Mouse (Mus musculus) cerebellum, postnatal 10 days (tissue): ENCODE results near the gene Havcr1.
"Not testable (repeated sequence)": the region's sequence is repeated elsewhere in the genome, so short reads cannot be mapped to it uniquely, and the experiment has no call there.

Experiments
- DNase-seq, 2 experiments: peaks; one replicate each; pipeline ENCODE4 v3.0.0; 2021; ENCODE audit warnings: mixed read lengths in 2 of 2

Gene Havcr1

DNA sequence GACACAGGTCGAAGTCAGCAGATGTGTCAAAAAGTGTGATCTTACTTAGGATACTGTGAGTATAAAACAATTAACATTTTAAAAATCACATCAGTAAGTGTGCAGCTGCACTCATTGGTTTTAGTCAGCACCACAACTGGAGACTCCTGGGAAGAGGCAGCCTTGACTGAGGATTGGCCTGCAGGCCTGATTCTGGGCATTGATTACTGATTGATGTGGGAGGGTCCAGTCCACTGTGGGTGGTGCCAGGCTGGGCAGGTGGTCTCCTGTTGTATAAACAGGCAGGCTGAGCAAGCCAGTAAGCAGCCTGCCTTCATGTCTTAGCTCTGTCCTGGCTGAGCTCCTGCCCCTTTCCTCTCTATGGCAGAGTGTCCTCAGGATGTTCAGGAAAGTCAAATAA, at the start of gene Havcr1:
Havcr1 (plus strand) TSS at position 5 of the 400 bp plus-strand sequence.
- DNase-seq: not testable (repeated sequence)

DNA sequence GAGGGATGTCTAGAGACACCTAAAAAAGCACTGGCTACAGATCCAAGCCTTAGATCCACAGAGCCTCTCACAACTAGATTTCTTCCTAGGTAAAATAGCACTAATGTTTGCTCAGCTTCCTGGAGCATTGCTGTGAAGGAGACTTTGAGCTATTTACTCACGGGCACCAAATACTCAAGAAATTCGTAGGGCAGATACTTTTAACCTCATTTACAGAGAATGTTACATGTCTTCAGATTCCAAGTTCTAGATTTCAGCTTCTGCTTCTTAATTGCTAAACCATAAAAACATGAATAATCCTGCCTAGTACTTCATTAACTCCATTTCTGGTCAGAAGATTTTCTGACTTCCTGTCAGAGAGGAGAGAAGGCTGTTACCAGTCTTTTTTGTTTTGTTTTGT, 44.7 kb upstream of the Havcr1 start:
- DNase-seq: no peak

GRCm38 (mm10) chr11:46695849-46696248, 39.0 kb upstream of the Havcr1 start:
- not testable (repeated sequence) for DNase-seq

GRCm38 (mm10) chr11:46697433-46698277, 37.2 kb upstream of the Havcr1 start:
- DNase-seq: no peak

GRCm38 (mm10) chr11:46698278-46698655, 36.6 kb upstream of the Havcr1 start:
- DNase-seq: no peak

- DNase-seq: no peak
These were observed 36.0 kb upstream of the Havcr1 start for GRCm38 (mm10) chr11:46698830-46699229.

GRCm38 (mm10) chr11:46706664-46707356, 28.1 kb upstream of the Havcr1 start, which contains the start of gene Timd2:
Gene Timd2, minus strand, starts transcription at chr11:46707061.
- DNase-seq: no peak

DNA sequence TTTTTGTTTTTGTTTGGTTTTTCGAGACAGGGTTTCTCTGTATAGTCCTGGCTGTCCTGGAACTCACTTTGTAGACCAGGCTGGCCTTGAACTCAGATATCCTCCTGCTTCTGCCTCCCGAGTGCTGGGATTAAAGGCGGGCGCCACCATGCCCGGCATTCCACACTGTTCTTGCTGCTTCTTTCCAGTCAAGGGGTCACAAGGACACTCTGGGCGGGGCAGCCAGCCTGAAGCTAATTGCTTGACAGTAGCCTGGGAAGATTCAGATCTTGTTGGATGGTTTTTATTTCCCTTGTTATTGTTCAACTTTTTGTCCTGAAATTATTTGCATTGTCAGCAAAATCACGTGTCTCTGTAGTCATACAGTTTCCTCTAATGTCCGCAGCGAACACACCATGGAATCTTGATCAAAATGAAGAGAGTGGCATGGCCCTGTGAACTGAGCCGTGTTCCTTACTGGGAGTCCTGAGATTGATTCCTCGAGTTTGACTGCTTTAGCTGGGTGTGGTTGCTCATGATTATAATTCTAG, 3.3 kb upstream of the Havcr1 start:
- DNase-seq: no peak

DNA sequence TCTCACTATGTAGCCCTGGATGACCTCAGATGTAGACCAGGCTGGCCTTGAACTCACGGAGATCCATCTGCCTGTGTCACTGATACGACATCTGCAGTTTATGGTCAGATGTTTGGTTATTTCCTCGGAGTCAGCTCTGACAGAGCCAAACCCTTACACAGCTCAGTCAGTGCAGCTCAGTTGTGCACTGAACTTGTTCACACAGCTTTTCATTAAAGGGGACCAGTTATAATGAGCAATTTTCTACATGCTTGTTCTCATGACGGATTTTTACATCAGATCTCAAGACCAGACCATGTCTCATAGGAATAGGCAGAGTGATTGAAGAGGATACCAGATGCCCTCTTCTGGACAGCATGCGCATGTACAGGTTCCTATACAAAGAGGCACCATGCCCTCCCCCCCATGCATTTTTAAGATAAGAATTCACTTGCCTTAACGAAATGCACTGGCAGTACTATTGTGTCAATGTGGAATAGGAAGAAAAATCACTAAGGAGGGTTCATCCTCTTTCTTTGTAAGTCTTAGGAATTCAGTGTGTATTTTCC, 1.6 kb upstream of the Havcr1 start:
- DNase-seq: peak; percentile 6 to 12

DNA sequence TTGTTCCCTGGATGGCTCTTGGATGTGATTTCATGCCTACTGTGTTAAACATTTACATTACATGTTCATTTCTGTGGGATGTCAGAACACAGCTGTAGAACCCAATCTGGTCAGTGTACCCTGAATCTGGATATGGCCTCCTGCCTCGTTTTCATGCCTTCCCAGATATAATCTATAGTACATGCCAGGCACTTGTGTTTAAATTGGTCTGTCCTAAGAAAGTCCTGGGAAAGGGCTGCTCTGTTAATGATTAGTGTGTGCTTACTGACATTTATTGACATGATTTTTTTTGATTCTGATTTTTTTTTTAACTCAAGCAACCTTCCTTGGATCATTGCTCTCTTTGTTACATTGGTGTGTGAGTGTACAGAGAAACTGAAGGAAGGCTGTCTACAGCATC, 263 bp upstream of the Havcr1 start:
- no peak for DNase-seq

- no peak for DNase-seq
These were observed 4.6 kb downstream of the Havcr1 start for GRCm38 (mm10) chr11:46739501-46739900.

DNA sequence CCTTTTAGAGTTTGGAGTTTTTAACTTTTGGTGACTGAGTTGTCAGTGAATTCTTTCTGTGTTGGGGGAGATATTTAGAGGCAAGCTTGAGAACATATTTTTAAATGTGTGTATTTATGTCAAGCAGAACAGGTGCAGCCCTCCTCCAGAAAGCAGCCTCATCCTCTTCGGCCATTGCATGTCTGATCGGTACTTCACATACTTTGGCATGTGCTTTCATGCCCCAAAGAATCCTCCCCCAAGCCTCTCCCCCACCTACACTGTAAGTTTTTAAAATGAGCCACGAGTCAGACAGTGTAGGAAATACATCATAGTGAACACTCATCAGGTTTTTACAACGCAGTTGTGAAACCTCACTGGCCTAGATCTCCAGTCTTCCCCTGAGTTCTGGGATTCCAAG, 6.0 kb downstream of the Havcr1 start:
- DNase-seq: no peak

- DNase-seq: no peak
These were observed 6.8 kb downstream of the Havcr1 start for GRCm38 (mm10) chr11:46741716-46742115.

DNA sequence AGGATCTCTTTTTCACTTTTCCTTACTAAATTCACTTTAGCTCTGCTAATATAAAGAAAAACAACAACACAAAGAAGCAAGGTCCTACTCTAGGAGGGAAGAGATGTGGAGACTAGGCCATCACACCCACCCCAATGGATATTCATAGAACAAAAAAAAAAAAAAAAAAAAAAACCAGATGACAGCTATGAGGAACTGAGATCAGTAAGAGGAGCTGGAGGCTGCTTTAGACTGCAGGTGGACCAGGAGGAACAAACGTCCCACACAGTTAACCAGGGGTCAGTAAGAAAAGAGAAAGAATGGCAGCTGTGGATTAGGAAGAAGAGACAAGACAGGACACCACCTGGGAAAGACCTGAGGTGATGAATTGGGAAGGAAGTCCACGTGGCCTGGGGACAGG, 13.1 kb downstream of the Havcr1 start:
- no peak for DNase-seq

GRCm38 (mm10) chr11:46753662-46754061, 18.8 kb downstream of the Havcr1 start:
- DNase-seq: no peak

DNA sequence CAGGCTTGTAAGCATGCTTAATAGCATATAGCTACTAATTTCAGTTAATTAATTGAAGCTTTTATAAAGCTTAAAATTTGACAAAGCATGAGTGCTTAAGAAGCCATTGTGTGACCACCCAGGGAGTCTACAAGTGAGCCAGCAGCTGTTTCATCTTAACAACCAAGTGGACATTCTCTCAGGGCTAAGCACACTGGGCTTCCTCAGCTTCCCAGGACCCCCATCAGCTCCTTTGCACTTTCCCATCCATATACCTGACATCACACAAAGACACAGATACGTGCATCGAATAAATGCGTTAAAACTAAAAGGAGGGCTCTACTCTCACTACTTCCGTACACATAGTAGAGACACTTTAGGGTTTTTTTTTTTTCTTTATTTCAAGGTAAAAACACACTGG, 19.8 kb downstream of the Havcr1 start:
- DNase-seq: no peak

- DNase-seq: not testable (repeated sequence)
These were observed 20.8 kb downstream of the Havcr1 start for GRCm38 (mm10) chr11:46755714-46756113.

GRCm38 (mm10) chr11:46776879-46777278, 42.0 kb downstream of the Havcr1 start:
- no peak for DNase-seq

GRCm38 (mm10) chr11:46779811-46780210, 44.9 kb downstream of the Havcr1 start:
- DNase-seq: peak in 1 of 2 experiments; percentile 1

DNA sequence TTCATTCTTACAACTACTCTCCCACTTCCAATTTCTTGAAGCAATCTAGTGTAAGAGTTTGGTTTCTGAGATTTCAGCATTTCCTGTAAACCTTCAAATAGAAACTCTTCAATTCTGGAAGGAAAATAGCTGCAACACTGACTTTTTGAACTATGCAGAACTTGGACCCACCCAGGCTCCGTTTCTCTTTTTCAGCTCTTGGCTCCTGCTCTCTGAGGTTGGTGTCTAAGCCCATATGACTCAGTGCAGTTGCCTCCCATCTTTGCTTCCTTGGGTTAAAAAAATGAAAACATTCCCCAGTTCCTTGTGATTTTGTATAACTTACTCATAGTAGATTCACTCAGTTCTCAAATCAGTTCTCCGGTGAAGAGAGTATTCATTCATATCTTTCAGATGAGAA, 69.6 kb downstream of the Havcr1 start:
- no peak for DNase-seq

DNA sequence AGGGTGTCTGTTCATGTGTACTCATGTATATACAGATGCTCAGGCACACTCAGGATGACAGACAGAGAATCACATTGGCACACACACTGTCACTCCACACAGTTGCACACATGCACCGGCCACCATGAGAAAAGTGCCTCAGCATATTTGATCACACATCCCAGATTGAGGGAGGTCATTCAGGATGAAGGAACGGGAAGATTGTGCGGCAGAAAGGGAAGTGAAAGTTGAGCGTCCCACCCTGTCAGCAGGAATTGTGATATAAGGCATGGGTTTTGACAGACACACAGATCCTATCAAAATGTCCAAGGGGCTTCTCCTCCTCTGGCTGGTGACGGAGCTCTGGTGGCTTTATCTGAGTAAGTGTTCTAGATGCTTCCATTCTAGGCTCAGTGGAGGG, 75.6 kb downstream of the Havcr1 start, which contains the start of gene Timd4:
Timd4 (plus strand) TSS at position 290 of the 400 bp plus-strand sequence.
- DNase-seq: no peak

- DNase-seq: no peak
These were observed 82.8 kb downstream of the Havcr1 start for GRCm38 (mm10) chr11:46817692-46818091.

DNA sequence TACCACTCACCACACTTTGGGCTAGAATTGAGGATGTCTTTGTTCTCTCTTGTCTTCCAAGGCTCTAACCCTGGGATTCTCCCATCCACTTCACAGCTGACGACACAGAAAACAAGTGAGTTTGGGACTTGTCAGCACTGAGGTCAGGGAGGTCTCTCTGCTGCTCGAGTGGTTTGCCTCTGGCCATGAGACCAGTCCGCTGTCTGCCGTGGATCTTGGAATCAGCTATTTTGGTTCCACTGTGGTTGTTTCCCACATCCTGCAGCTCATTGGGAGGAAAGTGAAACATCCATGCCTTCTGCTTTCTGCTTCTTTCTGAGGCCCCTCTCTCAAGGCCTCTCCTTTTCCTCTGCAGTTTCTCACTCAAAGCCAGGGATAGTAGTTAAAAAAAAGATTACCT, 85.0 kb downstream of the Havcr1 start:
- DNase-seq: no peak
